Comparison of ENCODE assay signal across 8 mouse cellular contexts in the genomic region with DNA sequence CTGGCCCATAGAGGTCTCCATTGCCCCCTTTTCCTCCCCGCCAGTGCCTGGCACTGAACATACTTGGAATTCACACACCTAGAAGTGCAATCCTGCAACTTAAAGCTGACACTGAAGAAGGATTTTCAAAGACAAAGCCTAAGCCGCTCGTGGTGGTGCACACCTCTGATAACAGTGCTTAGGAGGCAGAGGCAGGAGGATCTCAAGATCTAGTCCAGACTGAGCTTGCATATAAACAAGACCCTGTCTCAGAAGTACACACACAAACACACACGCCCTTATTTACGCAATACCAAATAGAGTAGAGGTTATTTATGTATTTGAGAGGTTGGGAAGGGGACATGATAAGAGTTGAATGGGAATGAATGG. TPM values are rescaled to one million over a fixed set of nuclear protein-coding genes. Genes with fewer than 3 reads are reported as not detected.
A peak's percentile ranks its signal among the peaks of the same experiment; 100 is the strongest.
DNase-seq lines count a peak whose midpoint lies in the region; ATAC-seq and TF ChIP-seq lines count a peak whose summit lies in the region.

No protein-coding gene starts in this region.

- no peak for TF ChIP-seq CTCF in E14TG2a.4 (conservative IDR thresholded peaks at IDR 0.05; ENCODE audit: low read length)
- no peak for TF ChIP-seq CTCF in liver, postnatal 0 days (IDR thresholded peaks at IDR 0.05; ENCODE audit: low read depth)

- H3K4me1 ChIP-seq in heart, embryonic 13.5 days, result peaks cover 4% of the 10 kb centered on the region; the same call in 1 of the 2 replicates
- H3K4me1 ChIP-seq in E14TG2a.4 (replicated peaks; ENCODE audit: low read depth, low read length), result peaks cover 12% of the 10 kb centered on the region
- no peaks in the 10 kb centered on the region for H3K4me1 ChIP-seq in forebrain, embryonic 14.5 days (ENCODE audit: control insufficient read depth, insufficient read depth, low read length)
- H3K4me1 ChIP-seq in liver, postnatal 0 days (ENCODE audit: insufficient read depth), result no peaks in the 10 kb centered on the region; the same call in 1 of the 2 replicates

- no peak for ATAC-seq in heart, embryonic 13.5 days (ENCODE audit: extremely low read depth, insufficient number of reproducible peaks, low FRiP score, low TSS enrichment)
- ATAC-seq in forebrain, embryonic 14.5 days, result no peak; the same call in 1 of the 2 replicates
- ATAC-seq in liver, postnatal 0 days, result peak; percentile 5

- WGBS in heart, embryonic 13.5 days, result 34% methylated on average over 5 of the region's 5 CpGs
- WGBS in forebrain, embryonic 14.5 days, result 61% methylated on average over 5 of the region's 5 CpGs
- 46% methylated on average over 5 of the region's 5 CpGs for WGBS in liver, postnatal 0 days (ENCODE audit: insufficient replicate concordance)

- intact Hi-C loops in heart, postnatal 14 days (cut with DNase I), result loop anchor here (10.0 kb wide), 1 partner anchor 327 kb away; no protein-coding TSS in a partner anchor

- no peak for TF ChIP-seq EP300 in liver, postnatal 0 days (IDR thresholded peaks at IDR 0.05; ENCODE audit: low read depth)

- H3K4me2 ChIP-seq in heart, embryonic 13.5 days, result peak overlapping the region; percentile 62
- H3K4me2 ChIP-seq in forebrain, embryonic 14.5 days (ENCODE audit: low read length), result peak overlapping the region; percentile 40
- H3K4me2 ChIP-seq in liver, postnatal 0 days (ENCODE audit: low read depth, low read length), result peak overlapping the region; percentile 59

- H3K9me3 ChIP-seq in heart, embryonic 13.5 days, result no peaks in the 10 kb centered on the region
- H3K9me3 ChIP-seq in E14TG2a.4 (ENCODE audit: low read length), result no peaks in the 10 kb centered on the region
- no peaks in the 10 kb centered on the region for H3K9me3 ChIP-seq in forebrain, embryonic 14.5 days (replicated peaks; ENCODE audit: control insufficient read depth, low read length)
- no peaks in the 10 kb centered on the region for H3K9me3 ChIP-seq in liver, postnatal 0 days (ENCODE audit: low read length)

- peak overlapping the region; percentile 83 for H3K27ac ChIP-seq in heart, embryonic 13.5 days (replicated peaks)
- H3K27ac ChIP-seq in forebrain, embryonic 14.5 days (ENCODE audit: low read depth, low read length), result peak overlapping the region; percentile 52; the same call in 1 of the 2 replicates
- H3K27ac ChIP-seq in liver, postnatal 0 days (ENCODE audit: low read depth), result peak overlapping the region; percentile 88

- H3K36me3 ChIP-seq in heart, embryonic 13.5 days, result no peaks in the 10 kb centered on the region
- peaks cover 11% of the 10 kb centered on the region; the same call in 1 of the 2 replicates for H3K36me3 ChIP-seq in E14TG2a.4 (ENCODE audit: insufficient read depth, low read length)
- no peaks in the 10 kb centered on the region for H3K36me3 ChIP-seq in forebrain, embryonic 14.5 days (ENCODE audit: control insufficient read depth, insufficient read depth, low read length)
- no peaks in the 10 kb centered on the region for H3K36me3 ChIP-seq in liver, postnatal 0 days (replicated peaks; ENCODE audit: insufficient read depth, low read length)

- peak overlapping the region; percentile 50 for H3K4me3 ChIP-seq in heart, embryonic 13.5 days
- H3K4me3 ChIP-seq in E14TG2a.4 (replicated peaks; ENCODE audit: low read length), result peak overlapping the region; percentile 86
- H3K4me3 ChIP-seq in forebrain, embryonic 14.5 days (ENCODE audit: low read depth, low read length), result peak overlapping the region; percentile 33
- H3K4me3 ChIP-seq in liver, postnatal 0 days (ENCODE audit: low read depth, low read length), result peak overlapping the region; percentile 56

- H3K9ac ChIP-seq in heart, embryonic 13.5 days, result peak overlapping the region; percentile 73
- no peak overlapping the region; the same call in 1 of the 2 replicates for H3K9ac ChIP-seq in forebrain, embryonic 14.5 days (ENCODE audit: low read length)
- H3K9ac ChIP-seq in liver, postnatal 0 days (replicated peaks), result peak overlapping the region; percentile 54

- peaks cover 6% of the 10 kb centered on the region; the same call in 1 of the 2 replicates for H3K27me3 ChIP-seq in heart, embryonic 13.5 days (replicated peaks)
- no peaks in the 10 kb centered on the region for H3K27me3 ChIP-seq in E14TG2a.4 (ENCODE audit: insufficient read depth, low read length)
- no peaks in the 10 kb centered on the region for H3K27me3 ChIP-seq in forebrain, embryonic 14.5 days (replicated peaks; ENCODE audit: control insufficient read depth, insufficient read depth, low read length)
- no peaks in the 10 kb centered on the region for H3K27me3 ChIP-seq in liver, postnatal 0 days (ENCODE audit: insufficient read depth, low read length)

- DNase-seq in heart, postnatal 14 days, result no peak
- no peak for DNase-seq in forebrain, embryonic 14.5 days (ENCODE audit: low spot score)
- DNase-seq in liver, postnatal 0 days, result no peak
- DNase-seq in ovary, postnatal 36 days (ENCODE audit: low spot score), result no peak
- DNase-seq in right cerebral cortex, adult 18-20 months, result no peak
- no peak for DNase-seq in lung, adult 18-20 months

RNA-seq across cellular contexts. Expression of a gene that starts 0.5 kb away (rescaled TPM):
- polyA plus RNA-seq in heart, embryonic 13.5 days (2015; fragmentation: Nextera tagmentation; extraction: Ambion mirVana), result 7.4 and 8.6 TPM in 2 replicates
- total RNA-seq in heart, postnatal 14 days (2021), result 1 to 10 TPM in 1 of 2 experiments, under 1 TPM in 1; 0.74 to 1.4 TPM
- polyA plus RNA-seq in forebrain, embryonic 14.5 days (2014; fragmentation: Nextera tagmentation; extraction: Ambion mirVana), result 5.6 and 6.1 TPM in 2 replicates
- polyA plus RNA-seq in liver, postnatal 0 days (2015; fragmentation: Nextera tagmentation; extraction: Ambion mirVana), result 2.5 and 3.2 TPM in 2 replicates

RNA-seq across cellular contexts. Expression of a gene that starts 31.8 kb away (rescaled TPM):
- polyA plus RNA-seq in heart, embryonic 13.5 days (2015; fragmentation: Nextera tagmentation; extraction: Ambion mirVana), result 477 and 507 TPM in 2 replicates
- total RNA-seq in heart, postnatal 14 days (2021), result 100 to 1,000 TPM; 608 to 817 TPM
- 509 and 682 TPM in 2 replicates for polyA plus RNA-seq in forebrain, embryonic 14.5 days (2014; fragmentation: Nextera tagmentation; extraction: Ambion mirVana)
- polyA plus RNA-seq in liver, postnatal 0 days (2015; fragmentation: Nextera tagmentation; extraction: Ambion mirVana), result 413 and 415 TPM in 2 replicates

RNA-seq across cellular contexts. Expression of a gene that starts 38.2 kb away (rescaled TPM):
- 46.4 and 50.7 TPM in 2 replicates for polyA plus RNA-seq in heart, embryonic 13.5 days (2015; fragmentation: Nextera tagmentation; extraction: Ambion mirVana)
- 10 to 100 TPM; 15.3 to 28.4 TPM for total RNA-seq in heart, postnatal 14 days (2021)
- 59.3 and 79.6 TPM in 2 replicates for polyA plus RNA-seq in forebrain, embryonic 14.5 days (2014; fragmentation: Nextera tagmentation; extraction: Ambion mirVana)
- 37.4 and 40.5 TPM in 2 replicates for polyA plus RNA-seq in liver, postnatal 0 days (2015; fragmentation: Nextera tagmentation; extraction: Ambion mirVana)

Comparison
In these comparisons a context has a peak if more than half of its experiments do, and no peak if none do; other contexts are left out.
1. H3K4me3 ChIP-seq: peak in every context shown above with its lines; median percentile 86 in E14TG2a.4; 56 in liver, postnatal 0 days; 50 in heart, embryonic 13.5 days; 33 in forebrain, embryonic 14.5 days.